Mouse (Mus musculus) liver, adult 2 months (tissue): ENCODE results near the gene Abhd16b. TPM values are rescaled to one million over a fixed set of nuclear protein-coding genes. Genes with fewer than 3 reads are reported as not detected.

Source experiments
- DNase-seq: peaks from one replicate; pipeline ENCODE4 v3.0.0-alpha.2; 2011; ENCODE audit warnings: low read depth, low spot score; ENCODE audit errors: extremely low read depth
- H3K27ac ChIP-seq: fragments of 200-500 bp; replicated peaks from 2 replicates; pipeline ENCODE4 v1.5.1; 2012; ENCODE audit warnings: low read depth, mild to moderate bottlenecking, control low read depth, inconsistent platforms, low read length; ENCODE audit not compliant: insufficient read depth
- H3K27me3 ChIP-seq: fragments of 200-500 bp; 2 replicates; pipeline ENCODE4 v1.6.1; 2012; ENCODE audit warnings: mild to moderate bottlenecking, moderate library complexity, low read length, inconsistent platforms; ENCODE audit not compliant: control insufficient read depth, insufficient read depth
- H3K36me3 ChIP-seq: fragments of 200-500 bp; 2 replicates; pipeline ENCODE4 v1.6.1; 2012; ENCODE audit warnings: low read length, inconsistent platforms; ENCODE audit not compliant: control insufficient read depth, insufficient read depth
- H3K4me1 ChIP-seq: fragments of 200-500 bp; 2 replicates; pipeline ENCODE4 v1.6.1; 2011; ENCODE audit warnings: low read length; ENCODE audit not compliant: control insufficient read depth, insufficient read depth
- H3K4me3 ChIP-seq: fragments of 200-500 bp; 2 replicates; pipeline ENCODE4 v1.5.1; 2011; ENCODE audit warnings: low read depth, mild to moderate bottlenecking, control low read depth, low read length, moderate library complexity; ENCODE audit not compliant: insufficient read depth
- H3K79me2 ChIP-seq: fragments of 200-500 bp; 2 replicates; pipeline ENCODE4 v1.6.1; 2012; ENCODE audit warnings: inconsistent platforms, mild to moderate bottlenecking, low read length, moderate library complexity; ENCODE audit not compliant: control insufficient read depth, insufficient read depth
- H3K9ac ChIP-seq: fragments of 200-500 bp; 2 replicates; pipeline ENCODE4 v1.6.1; 2012; ENCODE audit warnings: low read depth, mild to moderate bottlenecking, control low read depth, inconsistent platforms, low read length
- CTCF ChIP-seq: fragments of 200-500 bp; IDR thresholded peaks from 2 replicates; pipeline ENCODE4 v1.5.1; 2011; ENCODE audit warnings: low read depth, low read length, control low read depth
- POLR2A ChIP-seq: fragments of 200-500 bp; IDR thresholded peaks from 2 replicates; pipeline ENCODE4 v1.6.1; 2011; ENCODE audit warnings: low read length, control low read depth; ENCODE audit not compliant: insufficient read depth; ENCODE audit errors: extremely low read depth
- whole genome bisulfite sequencing: fragments of 180-500 bp; shearing (Covaris S2); methylation state at CpG from one replicate; pipeline ENCODE4 v1.1.7; 2018; 5-methylcytosine and 5-hydroxymethylcytosine counted together
- polyA plus RNA-seq: library from polyadenylated mRNA; depleted of rRNA; stranded (reverse); fragments of >200 nt; gene quantifications from 2 replicates; pipeline ENCODE4 v1.2.3, GENCODE M21; 2012
- total RNA-seq: library from RNA; depleted of rRNA; stranded (reverse); fragments of >200 nt; gene quantifications from 2 replicates; pipeline ENCODE4 v1.2.3, GENCODE M21; 2014

The Abhd16b gene
- total and polyA plus RNA-seq, 2 experiments: not detected

DNA sequence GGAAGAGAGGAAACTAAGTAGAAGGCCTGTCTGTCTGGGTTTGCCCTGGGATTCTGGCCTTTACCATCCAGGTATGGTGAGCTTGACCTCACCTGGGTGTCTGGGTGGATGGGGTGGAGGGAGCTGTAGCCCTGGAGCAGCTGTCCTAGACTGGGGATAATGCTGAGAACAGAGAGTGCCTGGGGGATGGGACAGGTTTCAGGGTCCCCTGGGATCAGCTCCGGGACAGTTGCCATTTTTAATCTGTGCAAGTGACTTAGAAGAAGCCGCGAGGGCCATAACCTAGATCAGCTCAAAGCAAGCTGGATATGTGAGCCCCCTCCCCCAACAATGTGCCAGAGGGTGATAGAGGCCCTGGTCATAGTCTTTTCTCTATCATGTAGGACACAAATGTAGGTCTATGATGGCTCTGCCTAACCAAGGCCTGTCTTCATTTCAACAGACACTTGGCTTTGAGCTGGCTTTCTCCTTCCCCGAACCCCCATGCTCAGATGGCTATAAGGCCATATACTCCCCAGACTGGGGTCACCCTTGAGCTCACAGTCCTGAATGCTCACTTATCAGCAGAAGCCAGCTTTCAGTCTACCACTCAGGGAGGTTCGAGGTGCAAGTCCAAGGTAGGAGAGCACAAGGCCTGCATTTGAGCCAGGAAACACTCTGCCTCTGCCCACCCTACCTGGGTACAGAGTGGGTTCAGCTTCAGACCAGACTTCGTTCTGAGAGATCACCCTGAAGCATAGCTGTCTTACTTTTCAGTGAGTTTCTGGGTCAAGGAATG lies 8.4 kb upstream of the Abhd16b start:
- whole genome bisulfite sequencing: 87% methylated on average over 6 of the region's 6 CpGs
- no peaks in the 10 kb centered on the region for H3K27me3 ChIP-seq
- no peak overlapping the region for H3K4me3 ChIP-seq
- peaks cover 4% of the 10 kb centered on the region; the same call in 1 of the 2 replicates for H3K4me1 ChIP-seq
- no peak overlapping the region; the same call in 1 of the 2 replicates for H3K27ac ChIP-seq
- TF ChIP-seq POLR2A: no peak
- TF ChIP-seq CTCF: no peak
- H3K9ac ChIP-seq: no peak overlapping the region
- no peak for DNase-seq
- no peaks in the 10 kb centered on the region for H3K36me3 ChIP-seq
- no peaks in the 10 kb centered on the region for H3K79me2 ChIP-seq

DNA sequence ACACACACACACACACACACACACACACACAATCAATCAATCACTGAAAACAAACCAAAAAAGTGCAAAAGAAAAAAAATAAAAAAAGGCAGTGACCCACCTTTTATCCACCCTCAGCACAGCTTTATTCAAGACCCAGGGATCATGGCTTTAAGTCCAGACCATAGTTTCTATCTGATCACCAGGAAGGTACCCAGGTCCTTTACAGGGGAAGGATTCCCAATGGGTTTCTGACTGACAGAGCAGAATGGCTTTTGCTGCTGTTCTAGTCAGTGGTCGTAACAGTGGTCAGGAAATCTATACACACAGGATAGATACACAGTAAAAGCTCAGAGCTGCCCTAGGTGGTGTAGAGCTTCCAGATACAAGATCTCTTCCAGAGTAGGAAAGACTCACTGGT lies 7.3 kb upstream of the Abhd16b start:
- Histone ChIP-seq H3K4me3 (no peak overlapping the region), H3K36me3 (no peaks in the 10 kb centered on the region), H3K4me1 (peaks cover 4% of the 10 kb centered on the region; the same call in 1 of the 2 replicates), H3K27ac (no peak overlapping the region), H3K79me2 (no peaks in the 10 kb centered on the region), H3K9ac (no peak overlapping the region), H3K27me3 (no peaks in the 10 kb centered on the region)
- DNase-seq: no peak
- 68% methylated on average over 1 of the region's 1 CpGs for WGBS
- no peak for TF ChIP-seq POLR2A
- TF ChIP-seq CTCF: no peak

DNA sequence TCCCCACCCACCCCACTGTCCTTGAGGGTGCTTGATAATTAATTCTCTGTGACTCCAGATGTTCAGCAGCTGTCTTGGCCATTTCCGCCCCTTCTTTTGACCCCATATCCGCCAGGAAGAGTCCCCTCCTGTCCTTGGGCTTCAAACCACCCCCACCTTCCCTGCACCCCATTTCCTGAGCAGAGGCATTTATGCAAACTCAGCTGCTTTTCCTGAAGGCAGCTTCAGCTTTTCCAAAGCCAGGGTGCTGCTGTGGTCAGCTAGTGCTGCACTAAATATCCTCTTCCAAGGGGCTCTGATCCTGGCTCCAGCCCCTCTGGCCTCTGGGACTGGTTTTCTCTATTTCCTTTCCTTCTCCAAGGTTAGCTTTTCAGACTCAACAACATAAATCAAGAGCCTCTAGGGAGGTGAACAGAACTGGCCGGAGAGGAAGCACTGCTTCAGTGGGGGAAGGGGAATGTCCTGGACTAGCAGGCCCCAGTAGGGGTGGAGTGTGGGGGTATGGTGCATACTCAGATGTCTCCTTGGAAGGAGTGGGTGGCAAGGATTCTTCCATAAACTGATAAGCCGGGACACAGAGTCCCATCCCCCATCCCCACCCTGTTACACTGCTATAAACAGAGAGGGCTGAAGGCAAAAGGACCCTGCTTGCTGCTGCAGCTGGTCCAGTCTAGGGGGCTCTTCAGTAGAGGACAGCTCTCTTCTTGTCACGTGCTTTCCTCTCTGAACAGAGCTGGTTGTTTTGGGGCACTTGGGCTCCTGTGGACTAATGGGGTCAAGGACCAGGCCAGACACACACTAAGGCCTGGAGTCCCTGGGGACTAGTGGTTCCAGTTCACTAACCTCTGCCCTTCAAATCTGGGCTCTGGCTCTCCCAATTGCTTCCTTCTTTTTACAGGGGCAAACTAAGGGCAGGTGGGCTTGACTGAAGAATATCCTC lies 5.4 kb upstream of the Abhd16b start:
- Histone ChIP-seq H3K4me3 (no peak overlapping the region), H3K36me3 (no peaks in the 10 kb centered on the region), H3K9ac (no peak overlapping the region), H3K79me2 (no peaks in the 10 kb centered on the region), H3K4me1 (peaks cover 4% of the 10 kb centered on the region; the same call in 1 of the 2 replicates), H3K27me3 (no peaks in the 10 kb centered on the region), H3K27ac (peak overlapping the region; percentile 61)
- WGBS: 60% methylated on average over 5 of the region's 5 CpGs
- TF ChIP-seq POLR2A (no peak), CTCF (no peak)
- peak; percentile 31 for DNase-seq

DNA sequence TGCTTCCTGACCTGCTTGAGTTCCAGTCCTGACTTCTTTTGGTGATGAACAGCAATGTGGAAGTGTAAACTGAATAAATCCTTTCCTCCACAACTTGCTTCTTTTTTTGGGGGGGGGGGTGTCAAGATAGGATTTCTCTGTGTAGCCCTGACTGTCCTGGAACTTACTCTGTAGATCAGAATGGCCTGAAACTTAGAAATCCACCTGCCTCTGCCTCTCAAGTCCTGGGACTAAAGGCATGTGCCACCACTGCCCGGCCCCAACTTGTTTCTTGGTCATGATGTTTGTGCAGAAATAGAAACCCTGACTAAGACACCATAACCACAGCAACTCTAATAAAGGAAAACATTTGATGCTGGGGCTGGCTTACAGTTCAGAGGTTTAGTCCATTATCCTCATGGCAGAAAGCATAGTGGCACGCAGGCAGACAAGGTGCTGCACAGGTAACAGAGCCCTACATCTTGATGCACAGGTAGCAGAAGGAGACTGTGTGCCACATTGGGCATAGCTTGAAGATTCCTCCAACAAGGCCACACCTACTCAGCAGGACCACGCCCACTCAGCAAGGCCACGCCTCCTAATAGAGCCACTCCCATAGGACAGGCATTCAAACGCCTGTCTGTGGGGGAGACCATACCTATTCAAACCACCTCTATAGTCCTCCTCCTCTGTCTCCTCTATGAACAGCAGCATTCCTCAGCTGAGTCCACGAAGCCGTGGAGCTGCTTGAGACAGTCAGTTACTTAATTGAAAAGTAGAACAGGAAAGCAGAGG lies 1.4 kb upstream of the Abhd16b start:
- H3K27me3 ChIP-seq: no peaks in the 10 kb centered on the region
- no peaks in the 10 kb centered on the region for H3K36me3 ChIP-seq
- no peak overlapping the region for H3K27ac ChIP-seq
- no peaks in the 10 kb centered on the region for H3K79me2 ChIP-seq
- peaks cover 6% of the 10 kb centered on the region; the same call in 1 of the 2 replicates for H3K4me1 ChIP-seq
- peak; percentile 26 for DNase-seq
- no peak overlapping the region for H3K9ac ChIP-seq
- H3K4me3 ChIP-seq: no peak overlapping the region
- 42% methylated on average over 7 of the region's 7 CpGs for WGBS
- no peak for TF ChIP-seq CTCF
- no peak for TF ChIP-seq POLR2A

DNA sequence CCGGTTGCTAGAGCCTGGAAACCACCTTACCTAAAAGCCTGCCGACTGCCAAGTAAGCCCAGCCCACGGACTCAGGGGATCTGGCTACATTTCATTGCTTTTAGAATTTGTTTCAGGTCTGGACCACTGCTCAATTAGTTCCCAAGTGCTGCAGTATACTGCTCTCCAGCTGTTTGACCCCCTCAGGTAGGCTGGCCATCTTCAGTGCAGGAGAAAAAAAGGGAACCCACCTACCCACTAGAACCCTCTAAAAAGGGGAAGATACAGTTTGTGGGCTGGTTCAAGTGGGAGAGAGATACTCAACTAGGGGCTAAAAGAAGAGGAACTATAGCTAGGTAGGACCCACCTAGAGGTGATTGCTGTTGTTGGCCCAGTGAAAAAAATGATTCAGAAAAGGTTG lies 800 bp upstream of the Abhd16b start:
- TF ChIP-seq CTCF: no peak
- Histone ChIP-seq H3K27me3 (no peaks in the 10 kb centered on the region), H3K9ac (no peak overlapping the region), H3K79me2 (no peaks in the 10 kb centered on the region), H3K36me3 (no peaks in the 10 kb centered on the region), H3K4me3 (no peak overlapping the region), H3K27ac (no peak overlapping the region), H3K4me1 (0 out of 2 replicates have a peak, but pooled peaks cover 2% of the 10 kb centered on the region)
- 69% methylated on average over 3 of the region's 3 CpGs for WGBS
- no peak for DNase-seq
